Mouse (Mus musculus) hindbrain, embryonic 16.5 days (tissue): ENCODE measurements at regions not wholly inside any gene's neighbourhood (a gene's known extent, or its start where the extent isn't known, plus 50 kb on each side); places are given as distances from the start of the nearest gene placed in this dataset.
"Not testable (repeated sequence)": the region's sequence is repeated elsewhere in the genome, so short reads cannot be mapped to it uniquely, and the experiment has no call there.

Source experiments
- ATAC-seq: fragments of 200-750 bp; cut with Nextera tagmentation; 2 replicates; pipeline ENCODE4 v1.8.0; 2017; ENCODE audit warnings: moderate TSS enrichment, moderate library complexity
- H3K27ac ChIP-seq: fragments of 300-500 bp; sonication (generic); 2 replicates; pipeline ENCODE4 v1.5.1; 2014; ENCODE audit warnings: low read depth, mild to moderate bottlenecking, control low read depth, low read length, moderate library complexity
- H3K27me3 ChIP-seq: fragments of 300-500 bp; sonication (generic); replicated peaks from 2 replicates; pipeline ENCODE4 v1.6.1; 2014; ENCODE audit warnings: low read length; ENCODE audit not compliant: control insufficient read depth, insufficient read depth
- H3K36me3 ChIP-seq: fragments of 300-500 bp; sonication (generic); 2 replicates; pipeline ENCODE4 v1.6.1; 2014; ENCODE audit warnings: mild to moderate bottlenecking, low read length, moderate library complexity, mixed read lengths; ENCODE audit not compliant: control insufficient read depth, insufficient read depth
- H3K4me1 ChIP-seq: fragments of 300-500 bp; sonication (generic); 2 replicates; pipeline ENCODE4 v1.6.1; 2014; ENCODE audit warnings: low read depth, low read length; ENCODE audit not compliant: control insufficient read depth, insufficient read depth
- H3K4me2 ChIP-seq: fragments of 300-500 bp; sonication (generic); 2 replicates; pipeline ENCODE4 v1.6.1; 2014; ENCODE audit warnings: mild to moderate bottlenecking, low read length, control low read depth, moderate library complexity
- H3K4me3 ChIP-seq: fragments of 300-500 bp; sonication (generic); 2 replicates; pipeline ENCODE4 v1.5.1; 2014; ENCODE audit warnings: mild to moderate bottlenecking, low read length, control low read depth, moderate library complexity
- H3K9ac ChIP-seq: fragments of 300-500 bp; sonication (generic); 2 replicates; pipeline ENCODE4 v1.6.1; 2014; ENCODE audit warnings: low read depth, mild to moderate bottlenecking, control low read depth, low read length, moderate library complexity
- H3K9me3 ChIP-seq: fragments of 300-500 bp; sonication (generic); 2 replicates; pipeline ENCODE4 v1.6.1; 2014; ENCODE audit warnings: mild to moderate bottlenecking, low read length, moderate library complexity; ENCODE audit not compliant: control insufficient read depth
- WGBS: fragments of 180-500 bp; shearing (Covaris S2); extraction: QIAGEN DNeasy Blood & Tissue Kit; methylation state at CpG from one replicate; pipeline ENCODE4 v1.1.7; 2014; 5-methylcytosine and 5-hydroxymethylcytosine counted together

- H3K4me2 ChIP-seq, H3K4me1 ChIP-seq, H3K27me3 ChIP-seq, H3K27ac ChIP-seq, H3K9me3 ChIP-seq, H3K36me3 ChIP-seq, ATAC-seq, H3K4me3 ChIP-seq, H3K9ac ChIP-seq: not testable (repeated sequence)
- 89% methylated on average over 6 of the region's 6 CpGs for WGBS
Measured at GRCm38 (mm10) chr10:62031986-62032385, 53.1 kb upstream of the Col13a1 start.

GRCm38 (mm10) chr10:62029271-62029670 lies 50.4 kb upstream of the Col13a1 start:
- Histone ChIP-seq H3K9me3 (no peaks in the 10 kb centered on the region), H3K4me3 (no peak overlapping the region), H3K9ac (no peak overlapping the region), H3K36me3 (no peaks in the 10 kb centered on the region), H3K27ac (no peak overlapping the region), H3K4me1 (peaks cover under 1% of the 10 kb centered on the region; the same call in 1 of the 2 replicates), H3K27me3 (no peaks in the 10 kb centered on the region), H3K4me2 (no peak overlapping the region)
- WGBS, result 85% methylated on average over 2 of the region's 2 CpGs
- ATAC-seq, result no peak
